9 mouse cellular contexts compared by ENCODE assay signal in the genomic region with DNA sequence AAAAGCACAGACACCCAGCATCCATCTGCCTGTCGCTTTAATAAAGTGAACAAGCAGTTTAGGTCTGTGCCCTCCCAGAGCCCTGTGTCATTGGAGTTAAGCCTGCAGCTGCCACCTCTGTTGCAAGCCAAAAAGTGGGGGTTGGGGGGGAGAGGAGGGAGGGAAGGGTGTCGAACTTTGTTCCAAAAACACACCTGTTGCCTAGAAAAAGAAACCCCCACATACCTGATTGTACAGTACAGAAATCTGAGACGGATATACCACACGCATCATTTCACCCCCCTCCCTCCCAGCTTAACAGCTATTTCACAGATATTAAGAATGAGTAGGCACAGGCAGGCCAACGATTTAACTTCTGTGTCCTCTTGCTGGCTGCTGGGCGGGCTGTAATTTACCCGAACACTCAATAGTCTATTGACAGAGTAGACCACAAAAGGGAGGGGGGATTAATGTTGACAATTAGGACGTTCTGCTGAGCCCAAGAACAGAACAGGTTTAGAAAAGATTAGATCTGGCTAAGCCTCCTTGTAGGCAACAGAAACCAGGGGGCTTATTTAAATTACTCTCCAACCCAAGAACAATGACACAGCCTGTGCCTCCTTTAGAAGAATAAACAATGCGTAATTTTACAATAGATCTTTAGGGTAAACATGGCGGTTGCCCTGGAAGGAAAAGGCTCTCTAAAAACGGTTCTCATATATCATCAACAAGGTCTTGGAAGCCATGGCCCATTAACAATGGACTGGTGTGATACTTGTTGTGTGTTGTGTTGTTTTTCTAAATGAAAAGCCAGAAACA. TPM values are rescaled to one million over a fixed set of nuclear protein-coding genes. Genes with fewer than 3 reads are reported as not detected.
DNase-seq lines count a peak whose midpoint lies in the region; ATAC-seq lines count a peak whose summit lies in the region.
"Had no signal": no experiment of that assay in that cellular context is flagged by ENCODE, and none has a peak within 500 bp of the region (broad histone marks: within the 10 kb centered on the region; RNA-seq: fewer than 3 reads in every experiment).

No protein-coding gene starts in this region.

- H3K4me3 ChIP-seq in heart, embryonic 10.5 days: no peak overlapping the region
- H3K4me3 ChIP-seq in heart, embryonic 12.5 days: no peak overlapping the region
- H3K4me3 ChIP-seq in embryonic facial prominence, embryonic 14.5 days (ENCODE audit: low read depth, low read length): no peak overlapping the region
- H3K4me3 ChIP-seq in hindbrain, embryonic 15.5 days: no peak overlapping the region
- H3K4me3 ChIP-seq in neural tube, embryonic 11.5 days (ENCODE audit: low read depth, low read length): no peak overlapping the region

- 55% methylated on average over 11 of the region's 11 CpGs for WGBS in heart, embryonic 10.5 days
- WGBS in heart, embryonic 12.5 days: 46% methylated on average over 11 of the region's 11 CpGs
- WGBS in embryonic facial prominence, embryonic 14.5 days: 13% methylated on average over 11 of the region's 11 CpGs
- WGBS in hindbrain, embryonic 15.5 days: 8% methylated on average over 11 of the region's 11 CpGs
- 13% methylated on average over 11 of the region's 11 CpGs for WGBS in neural tube, embryonic 11.5 days

- H3K36me3 ChIP-seq in heart, embryonic 10.5 days: peaks cover 28% of the 10 kb centered on the region
- peaks cover 23% of the 10 kb centered on the region for H3K36me3 ChIP-seq in heart, embryonic 12.5 days
- no peaks in the 10 kb centered on the region for H3K36me3 ChIP-seq in embryonic facial prominence, embryonic 14.5 days (ENCODE audit: control insufficient read depth, insufficient read depth, low read length)
- no peaks in the 10 kb centered on the region for H3K36me3 ChIP-seq in hindbrain, embryonic 15.5 days
- no peaks in the 10 kb centered on the region for H3K36me3 ChIP-seq in neural tube, embryonic 11.5 days (ENCODE audit: control insufficient read depth, insufficient read depth, low read length)

- H3K4me1 ChIP-seq in heart, embryonic 10.5 days: peaks cover 39% of the 10 kb centered on the region
- peaks cover 37% of the 10 kb centered on the region for H3K4me1 ChIP-seq in heart, embryonic 12.5 days (replicated peaks)
- H3K4me1 ChIP-seq in embryonic facial prominence, embryonic 14.5 days (ENCODE audit: control insufficient read depth, insufficient read depth, low read length): peaks cover 11% of the 10 kb centered on the region; the same call in 1 of the 2 replicates
- peaks cover 12% of the 10 kb centered on the region for H3K4me1 ChIP-seq in hindbrain, embryonic 15.5 days (replicated peaks)
- peaks cover 9% of the 10 kb centered on the region; the same call in 1 of the 2 replicates for H3K4me1 ChIP-seq in neural tube, embryonic 11.5 days (ENCODE audit: control insufficient read depth, insufficient read depth, low read length)

- ATAC-seq in heart, embryonic 12.5 days (ENCODE audit: insufficient number of reproducible peaks, low FRiP score): no peak
- ATAC-seq in embryonic facial prominence, embryonic 14.5 days (ENCODE audit: low read depth): peak; percentile 92
- ATAC-seq in hindbrain, embryonic 15.5 days (ENCODE audit: low FRiP score, low read depth): 0 out of 2 replicates have a peak, but pooled peaks have one; percentile 68
- ATAC-seq in neural tube, embryonic 11.5 days (ENCODE audit: insufficient read depth, low FRiP score, low TSS enrichment): peak; percentile 84

- H3K4me2 ChIP-seq in heart, embryonic 12.5 days: no peak overlapping the region
- H3K4me2 ChIP-seq in embryonic facial prominence, embryonic 14.5 days (ENCODE audit: low read depth, low read length): peak overlapping the region; percentile 20
- H3K4me2 ChIP-seq in hindbrain, embryonic 15.5 days: peak overlapping the region; percentile 26
- H3K4me2 ChIP-seq in neural tube, embryonic 11.5 days (ENCODE audit: low read depth): peak overlapping the region; percentile 29

- H3K27ac ChIP-seq in heart, embryonic 10.5 days: peak overlapping the region; percentile 13; the same call in 1 of the 2 replicates
- no peak overlapping the region for H3K27ac ChIP-seq in heart, embryonic 12.5 days (ENCODE audit: poor library complexity, severe bottlenecking)
- H3K27ac ChIP-seq in embryonic facial prominence, embryonic 14.5 days (replicated peaks; ENCODE audit: low read depth, low read length): peak overlapping the region; percentile 3; the same call in 1 of the 2 replicates
- H3K27ac ChIP-seq in hindbrain, embryonic 15.5 days (replicated peaks): no peak overlapping the region; the same call in 1 of the 2 replicates
- H3K27ac ChIP-seq in neural tube, embryonic 11.5 days (ENCODE audit: low read depth, low read length): peak overlapping the region; percentile 39
- H3K27ac ChIP-seq: liver, embryonic 14.5 days had no signal

- DNase-seq in heart, embryonic 10.5 days (ENCODE audit: low spot score): no peak
- peak; percentile 91 for DNase-seq in embryonic facial prominence, embryonic 14.5 days (ENCODE audit: low spot score)
- peak; percentile 64 for DNase-seq in neural tube, embryonic 11.5 days (ENCODE audit: low spot score)
- no peak for DNase-seq in adrenal gland, adult 2 months
- DNase-seq in urinary bladder, postnatal 10 days (ENCODE audit: low spot score): no peak
- DNase-seq in adrenal gland, postnatal 14 days: no peak

- H3K27me3 ChIP-seq in heart, embryonic 10.5 days (ENCODE audit: insufficient read depth, poor library complexity, severe bottlenecking): no peaks in the 10 kb centered on the region
- H3K27me3 ChIP-seq in heart, embryonic 12.5 days (replicated peaks): no peaks in the 10 kb centered on the region
- no peaks in the 10 kb centered on the region for H3K27me3 ChIP-seq in embryonic facial prominence, embryonic 14.5 days (replicated peaks; ENCODE audit: control insufficient read depth, insufficient read depth, low read length)
- H3K27me3 ChIP-seq in hindbrain, embryonic 15.5 days: no peaks in the 10 kb centered on the region
- no peaks in the 10 kb centered on the region for H3K27me3 ChIP-seq in neural tube, embryonic 11.5 days (ENCODE audit: control insufficient read depth, insufficient read depth, low read length)

- H3K9me3 ChIP-seq in heart, embryonic 10.5 days: no peaks in the 10 kb centered on the region
- H3K9me3 ChIP-seq in heart, embryonic 12.5 days (replicated peaks): no peaks in the 10 kb centered on the region
- no peaks in the 10 kb centered on the region for H3K9me3 ChIP-seq in embryonic facial prominence, embryonic 14.5 days (ENCODE audit: control insufficient read depth, low read length)
- no peaks in the 10 kb centered on the region for H3K9me3 ChIP-seq in hindbrain, embryonic 15.5 days
- H3K9me3 ChIP-seq in neural tube, embryonic 11.5 days (ENCODE audit: control insufficient read depth, low read length): no peaks in the 10 kb centered on the region

- no peak overlapping the region for H3K9ac ChIP-seq in heart, embryonic 12.5 days
- H3K9ac ChIP-seq in embryonic facial prominence, embryonic 14.5 days (ENCODE audit: low read depth, low read length): no peak overlapping the region
- H3K9ac ChIP-seq in hindbrain, embryonic 15.5 days: no peak overlapping the region
- H3K9ac ChIP-seq in neural tube, embryonic 11.5 days (ENCODE audit: low read length): no peak overlapping the region
- H3K9ac ChIP-seq: liver, embryonic 14.5 days had no signal

RNA-seq across cellular contexts. Expression of gene Cap2, which starts 32.7 kb away (rescaled TPM):
- 101 and 175 TPM in 2 replicates for polyA plus RNA-seq in heart, embryonic 10.5 days (2016; fragmentation: Nextera tagmentation; extraction: Ambion mirVana)
- 175 and 177 TPM in 2 replicates for polyA plus RNA-seq in heart, embryonic 12.5 days (2016; fragmentation: Nextera tagmentation; extraction: Ambion mirVana)
- 31.6 and 35.1 TPM in 2 replicates for polyA plus RNA-seq in embryonic facial prominence, embryonic 14.5 days (2014; fragmentation: Nextera tagmentation; extraction: Ambion mirVana)
- polyA plus RNA-seq in hindbrain, embryonic 15.5 days (2015; fragmentation: Nextera tagmentation; extraction: Ambion mirVana): 7.2 and 9.4 TPM in 2 replicates
- polyA plus RNA-seq in neural tube, embryonic 11.5 days (2014; fragmentation: Nextera tagmentation; extraction: Ambion mirVana): 9.5 and 10.7 TPM in 2 replicates
- total RNA-seq in adrenal gland, adult 2 months (2021): 1 to 10 TPM; 4.3 to 4.7 TPM
- 0.81 and 2.4 TPM in 2 replicates for polyA plus RNA-seq in adrenal gland, adult 2 months (2012; rRNA removed)
- total RNA-seq in adrenal gland, postnatal 14 days (2021): 2.4 and 3.0 TPM in 2 replicates

Comparison
In these comparisons a context has a peak if more than half of its experiments do, and no peak if none do; other contexts are left out.
1. H3K27ac ChIP-seq: peak in heart, embryonic 10.5 days (single experiment), embryonic facial prominence, embryonic 14.5 days (single experiment) and neural tube, embryonic 11.5 days (single experiment); none in heart, embryonic 12.5 days (single experiment) and hindbrain, embryonic 15.5 days (single experiment).
2. DNase-seq: peak in embryonic facial prominence, embryonic 14.5 days (single experiment) and neural tube, embryonic 11.5 days (single experiment); none in heart, embryonic 10.5 days (single experiment), adrenal gland, adult 2 months (single experiment), urinary bladder, postnatal 10 days (single experiment) and adrenal gland, postnatal 14 days (single experiment).